Mouse (Mus musculus) intestine, embryonic 14.5 days (tissue): ENCODE measurements around the gene Ckmt1. TPM values are rescaled to one million over a fixed set of nuclear protein-coding genes. Genes with fewer than 3 reads are reported as not detected.
A peak's percentile ranks its signal among the peaks of the same experiment; 100 is the strongest.

Experiments
- ATAC-seq: fragments of 200-750 bp; cut with Nextera tagmentation; replicated peaks from 2 replicates; pipeline ENCODE4 v1.8.0; 2017; ENCODE audit warnings: low read depth, moderate number of reproducible peaks, moderate TSS enrichment, moderate library complexity; ENCODE audit not compliant: low FRiP score, low TSS enrichment
- DNase-seq: peaks from one replicate; pipeline ENCODE4 v3.0.0-alpha.2; 2018; ENCODE audit warnings: low spot score
- H3K27ac ChIP-seq: fragments of 300-500 bp; sonication (generic); 2 replicates; pipeline ENCODE4 v1.5.1; 2014; ENCODE audit warnings: low read depth, mild to moderate bottlenecking, control low read depth
- H3K27me3 ChIP-seq: fragments of 300-500 bp; sonication (generic); replicated peaks from 2 replicates; pipeline ENCODE4 v1.6.1; 2014; ENCODE audit warnings: low read length, control low read depth; ENCODE audit not compliant: control insufficient read depth, insufficient read depth
- H3K36me3 ChIP-seq: fragments of 300-500 bp; sonication (generic); 2 replicates; pipeline ENCODE4 v1.6.1; 2014; ENCODE audit warnings: low read length, control low read depth; ENCODE audit not compliant: control insufficient read depth, insufficient read depth
- H3K4me1 ChIP-seq: fragments of 300-500 bp; sonication (generic); replicated peaks from 2 replicates; pipeline ENCODE4 v1.6.1; 2014; ENCODE audit warnings: low read length, control low read depth, mixed read lengths; ENCODE audit not compliant: control insufficient read depth, insufficient read depth
- H3K4me2 ChIP-seq: fragments of 300-500 bp; sonication (generic); 2 replicates; pipeline ENCODE4 v1.6.1; 2014; ENCODE audit warnings: low read length
- H3K4me3 ChIP-seq: fragments of 300-500 bp; sonication (generic); 2 replicates; pipeline ENCODE4 v1.5.1; 2014; ENCODE audit warnings: low read depth, low read length, control low read depth, mixed read lengths
- H3K9ac ChIP-seq: fragments of 300-500 bp; sonication (generic); 2 replicates; pipeline ENCODE4 v1.6.1; 2014; ENCODE audit warnings: mild to moderate bottlenecking, low read length
- H3K9me3 ChIP-seq: fragments of 300-500 bp; sonication (generic); 2 replicates; pipeline ENCODE4 v1.6.1; 2016; ENCODE audit warnings: low read length, control low read depth; ENCODE audit not compliant: control insufficient read depth
- WGBS: fragments of 180-500 bp; shearing (Covaris S2); extraction: QIAGEN DNeasy Blood & Tissue Kit; methylation state at CpG from one replicate; pipeline ENCODE4 v1.1.7; 2014; 5-methylcytosine and 5-hydroxymethylcytosine counted together
- polyA plus RNA-seq: library from polyadenylated mRNA; unstranded; fragments of >200 nt; fragmentation: Nextera tagmentation; extraction: Ambion mirVana; gene quantifications from 2 replicates; pipeline ENCODE4 v1.2.1, GENCODE M21; 2014

Gene Ckmt1
- polyA plus RNA-seq, 1 experiment from 2014 or later = 100 TPM

GRCm38 (mm10) chr2:121354820-121355592 lies 2.5 kb upstream of the Ckmt1 start, which contains the start of gene Ppip5k1:
TSS of gene Ppip5k1 (minus strand) at chr2:121355396.
- Histone ChIP-seq H3K4me3 (peak within 1 kb of the TSS; percentile 58), H3K27ac (peak within 1 kb of the TSS; percentile 51; the same call in 1 of the 2 replicates), H3K27me3 (0 out of 2 replicates have a peak, but pooled peaks cover 6% of the 10 kb centered on the region), H3K4me1 (0 out of 2 replicates have a peak, but pooled peaks cover 5% of the 10 kb centered on the region), H3K4me2 (peak within 1 kb of the TSS; percentile 86), H3K9me3 (no peaks in the 10 kb centered on the region), H3K36me3 (no peaks in the 10 kb centered on the region), H3K9ac (peak within 1 kb of the TSS; percentile 57)
- DNase-seq (peak; percentile 97), ATAC-seq (peak; percentile 94)
- under 1% methylated on average over 57 of the region's 58 CpGs for WGBS

GRCm38 (mm10) chr2:121357961-121358360 lies 447 bp downstream of the Ckmt1 start:
- 0% methylated on average over 4 of the region's 4 CpGs for WGBS
- no peaks in the 10 kb centered on the region for H3K36me3 ChIP-seq
- DNase-seq (no peak), ATAC-seq (no peak)
- 0 out of 2 replicates have a peak, but pooled peaks cover 6% of the 10 kb centered on the region for H3K27me3 ChIP-seq
- peak overlapping the region; percentile 51 for H3K27ac ChIP-seq
- H3K9ac ChIP-seq = no peak overlapping the region
- H3K4me2 ChIP-seq = peak overlapping the region; percentile 49
- H3K4me1 ChIP-seq = 0 out of 2 replicates have a peak, but pooled peaks cover 5% of the 10 kb centered on the region
- H3K9me3 ChIP-seq = no peaks in the 10 kb centered on the region
- H3K4me3 ChIP-seq = peak overlapping the region; percentile 18

- H3K9ac ChIP-seq = no peak overlapping the region
- H3K4me3 ChIP-seq = peak overlapping the region; percentile 18
- peak overlapping the region; percentile 51; the same call in 1 of the 2 replicates for H3K27ac ChIP-seq
Measured at GRCm38 (mm10) chr2:121358381-121358780, 867 bp downstream of the Ckmt1 start.

GRCm38 (mm10) chr2:121359461-121359860 lies 1.9 kb downstream of the Ckmt1 start:
- WGBS = 59% methylated on average over 4 of the region's 4 CpGs
- Histone ChIP-seq H3K9ac (no peak overlapping the region), H3K27ac (no peak overlapping the region), H3K9me3 (no peaks in the 10 kb centered on the region), H3K27me3 (0 out of 2 replicates have a peak, but pooled peaks cover 6% of the 10 kb centered on the region), H3K4me3 (no peak overlapping the region), H3K4me2 (no peak overlapping the region), H3K4me1 (0 out of 2 replicates have a peak, but pooled peaks cover under 1% of the 10 kb centered on the region), H3K36me3 (no peaks in the 10 kb centered on the region)
- ATAC-seq (no peak), DNase-seq (no peak)

More at GRCm38 (mm10) chr2:121358381-121358780, 867 bp downstream of the Ckmt1 start:
- WGBS = under 1% methylated on average over 16 of the region's 16 CpGs
- H3K36me3 ChIP-seq = no peaks in the 10 kb centered on the region
- 0 out of 2 replicates have a peak, but pooled peaks cover 5% of the 10 kb centered on the region for H3K4me1 ChIP-seq
- 0 out of 2 replicates have a peak, but pooled peaks cover 6% of the 10 kb centered on the region for H3K27me3 ChIP-seq
- peak overlapping the region; percentile 49 for H3K4me2 ChIP-seq
- no peaks in the 10 kb centered on the region for H3K9me3 ChIP-seq
- DNase-seq (peak; percentile 81), ATAC-seq (peak; percentile 54; the same call in 1 of the 2 replicates)

- no peak for DNase-seq
- H3K36me3 ChIP-seq = no peaks in the 10 kb centered on the region
- no peaks in the 10 kb centered on the region for H3K9me3 ChIP-seq
- WGBS = 79% methylated on average over 3 of the region's 3 CpGs
- H3K27ac ChIP-seq = no peak overlapping the region
- no peaks in the 10 kb centered on the region for H3K4me1 ChIP-seq
- no peak overlapping the region for H3K9ac ChIP-seq
- no peak overlapping the region for H3K4me2 ChIP-seq
- no peak overlapping the region for H3K4me3 ChIP-seq
- 0 out of 2 replicates have a peak, but pooled peaks cover 6% of the 10 kb centered on the region for H3K27me3 ChIP-seq
- no peak for ATAC-seq
Measured at GRCm38 (mm10) chr2:121363656-121364055, 6.1 kb downstream of the Ckmt1 start.

GRCm38 (mm10) chr2:121368831-121369230 lies 11.3 kb downstream of the Ckmt1 start:
- Histone ChIP-seq H3K4me3 (no peak overlapping the region), H3K9me3 (no peaks in the 10 kb centered on the region), H3K27ac (no peak overlapping the region), H3K36me3 (no peaks in the 10 kb centered on the region), H3K27me3 (no peaks in the 10 kb centered on the region), H3K4me1 (no peaks in the 10 kb centered on the region), H3K9ac (no peak overlapping the region), H3K4me2 (no peak overlapping the region)
- 87% methylated on average over 2 of the region's 2 CpGs for WGBS
- ATAC-seq (no peak), DNase-seq (no peak)

- no peak overlapping the region for H3K9ac ChIP-seq
- DNase-seq = no peak
- H3K4me1 ChIP-seq = no peaks in the 10 kb centered on the region
- WGBS = 83% methylated on average over 5 of the region's 5 CpGs
- no peaks in the 10 kb centered on the region for H3K9me3 ChIP-seq
- ATAC-seq = no peak
- H3K27ac ChIP-seq = no peak overlapping the region
- H3K4me2 ChIP-seq = no peak overlapping the region
- H3K27me3 ChIP-seq = no peaks in the 10 kb centered on the region
- no peaks in the 10 kb centered on the region for H3K36me3 ChIP-seq
- no peak overlapping the region for H3K4me3 ChIP-seq
Measured at GRCm38 (mm10) chr2:121370921-121371320, 13.4 kb downstream of the Ckmt1 start.

- no peak for ATAC-seq
- no peaks in the 10 kb centered on the region for H3K9me3 ChIP-seq
- no peaks in the 10 kb centered on the region for H3K27me3 ChIP-seq
- H3K36me3 ChIP-seq = no peaks in the 10 kb centered on the region
- H3K4me1 ChIP-seq = no peaks in the 10 kb centered on the region
- no peak overlapping the region for H3K4me2 ChIP-seq
- DNase-seq = no peak
- H3K9ac ChIP-seq = no peak overlapping the region
- H3K4me3 ChIP-seq = no peak overlapping the region
- no peak overlapping the region for H3K27ac ChIP-seq
- WGBS = 64% methylated on average over 3 of the region's 3 CpGs
Measured at GRCm38 (mm10) chr2:121372266-121372665, 14.8 kb downstream of the Ckmt1 start.
